Mouse (Mus musculus) embryonic fibroblast, embryonic 13.5 days (primary cell): ENCODE data around the gene Trp73.

Experiments
- CTCF ChIP-seq: IDR thresholded peaks from 2 replicates; pipeline ENCODE4 v1.5.1; 2011; ENCODE audit warnings: mild to moderate bottlenecking, control low read depth, low read length, moderate library complexity, borderline replicate concordance; ENCODE audit not compliant: insufficient read depth
- POLR2A ChIP-seq: IDR thresholded peaks from 2 replicates; pipeline ENCODE4 v1.6.1; 2011; ENCODE audit warnings: low read depth, mild to moderate bottlenecking, control low read depth, low read length, moderate library complexity

DNA sequence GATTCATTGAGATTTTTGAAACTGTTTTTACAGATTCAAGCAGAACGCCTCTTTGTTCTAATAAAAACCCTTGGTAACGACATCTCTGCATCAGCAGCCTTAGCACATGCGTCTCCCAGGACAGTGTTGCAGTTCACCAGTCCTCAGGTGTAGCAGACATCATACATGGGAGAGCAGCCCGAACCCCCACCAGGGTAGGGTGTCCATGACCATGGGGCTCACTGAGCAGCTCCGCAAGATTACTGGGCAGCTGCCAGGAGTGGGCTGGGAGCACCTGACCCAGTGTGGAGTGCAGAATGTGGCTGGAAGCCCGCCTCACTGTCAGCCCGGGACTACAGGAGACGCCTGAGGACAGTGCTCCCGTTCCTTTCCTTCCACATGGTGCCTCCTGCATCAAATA lies 118.6 kb downstream of the Trp73 start:
- TF ChIP-seq CTCF: no peak
- 0 out of 2 replicates have a peak, but pooled peaks have one; percentile 18 for TF ChIP-seq POLR2A
